Mouse (Mus musculus) G1E (cell line): Measurements from ENCODE around the gene Gm49450. TPM values are rescaled to one million over a fixed set of nuclear protein-coding genes. Genes with fewer than 3 reads are reported as not detected.
A peak's percentile ranks its signal among the peaks of the same experiment; 100 is the strongest.

Experiments used
- ATAC-seq: 2 replicates; pipeline ENCODE4 v1.8.0; 2016; ENCODE audit warnings: mild to moderate bottlenecking; ENCODE audit not compliant: insufficient number of reproducible peaks, poor library complexity, low FRiP score, severe bottlenecking; ENCODE audit errors: extremely low read depth
- DNase-seq: peaks from one replicate; pipeline ENCODE4 v3.0.0; 2012; ENCODE audit warnings: low spot score
- H3K27me3 ChIP-seq: 2 replicates; pipeline ENCODE4 v1.6.1; 2012; ENCODE audit warnings: mild to moderate bottlenecking, low read length, inconsistent platforms; ENCODE audit not compliant: insufficient read depth
- H3K36me3 ChIP-seq: replicated peaks from 2 replicates; pipeline ENCODE3; 2012; ENCODE audit warnings: mild to moderate bottlenecking, inconsistent platforms
- H3K4me1 ChIP-seq: 2 replicates; pipeline ENCODE4 v1.6.1; 2012; ENCODE audit warnings: low read depth, low read length, inconsistent platforms, mixed read lengths; ENCODE audit not compliant: insufficient read depth
- H3K4me3 ChIP-seq: 2 replicates; pipeline ENCODE4 v1.5.1; 2012; ENCODE audit warnings: low read depth, mild to moderate bottlenecking, inconsistent platforms, low read length, moderate library complexity, mixed read lengths
- H3K9me3 ChIP-seq: replicated peaks from 2 replicates; pipeline ENCODE4 v1.6.1; 2012; ENCODE audit warnings: inconsistent platforms
- CTCF ChIP-seq: IDR thresholded peaks from 2 replicates; pipeline ENCODE4 v1.5.1; 2012; ENCODE audit warnings: low read depth, low read length, inconsistent platforms, mixed read lengths
- GATA1 ChIP-seq: IDR thresholded peaks from 2 replicates; pipeline ENCODE4 v1.6.1; 2012; ENCODE audit warnings: borderline replicate concordance, low read length, inconsistent platforms, mixed read lengths
- GATA2 ChIP-seq: IDR thresholded peaks from 2 replicates; pipeline ENCODE4 v1.6.1; 2012; ENCODE audit warnings: low read depth, low read length, inconsistent platforms, borderline replicate concordance
- POLR2AphosphoS5 ChIP-seq: IDR thresholded peaks from 2 replicates; pipeline ENCODE4 v1.6.1; 2012; ENCODE audit warnings: low read depth, low read length, inconsistent platforms; ENCODE audit not compliant: insufficient replicate concordance
- TAL1 ChIP-seq: conservative IDR thresholded peaks from 2 replicates; pipeline ENCODE4 v1.6.1; 2012; ENCODE audit warnings: low read depth, low read length, inconsistent platforms, mixed read lengths
- polyA plus RNA-seq: library from polyadenylated mRNA; stranded (reverse); fragments of >175 nt; gene quantifications from 2 replicates; pipeline ENCODE4 v1.2.3, GENCODE M21; 2012
- total RNA-seq, 2 experiments: library from RNA; stranded (forward) in 1 of 2; stranded (reverse) in 1 of 2; fragments of 200-1000 nt in 1 of 2; fragments of >200 nt in 1 of 2; fragmentation: Nextera tagmentation in 1 of 2; gene quantifications; 2 replicates each; pipeline ENCODE4 v1.2.3; 2014 to 2017

The Gm49450 gene
- total and polyA plus RNA-seq, 3 experiments, result not detected

- TF ChIP-seq GATA1 (no peak), CTCF (no peak), GATA2 (no peak), POLR2AphosphoS5 (no peak), TAL1 (no peak)
- Histone ChIP-seq H3K27me3 (no peaks in the 10 kb centered on the region; the same call in 1 of the 2 replicates), H3K4me3 (no peak overlapping the region; the same call in 1 of the 2 replicates), H3K36me3 (no peaks in the 10 kb centered on the region), H3K4me1 (peaks cover 48% of the 10 kb centered on the region), H3K9me3 (no peaks in the 10 kb centered on the region)
- peak; percentile 32 for DNase-seq
- ATAC-seq, result no peak
These were observed 37.6 kb upstream of the Gm49450 start for GRCm38 (mm10) chr15:98990669-98991539.

DNA sequence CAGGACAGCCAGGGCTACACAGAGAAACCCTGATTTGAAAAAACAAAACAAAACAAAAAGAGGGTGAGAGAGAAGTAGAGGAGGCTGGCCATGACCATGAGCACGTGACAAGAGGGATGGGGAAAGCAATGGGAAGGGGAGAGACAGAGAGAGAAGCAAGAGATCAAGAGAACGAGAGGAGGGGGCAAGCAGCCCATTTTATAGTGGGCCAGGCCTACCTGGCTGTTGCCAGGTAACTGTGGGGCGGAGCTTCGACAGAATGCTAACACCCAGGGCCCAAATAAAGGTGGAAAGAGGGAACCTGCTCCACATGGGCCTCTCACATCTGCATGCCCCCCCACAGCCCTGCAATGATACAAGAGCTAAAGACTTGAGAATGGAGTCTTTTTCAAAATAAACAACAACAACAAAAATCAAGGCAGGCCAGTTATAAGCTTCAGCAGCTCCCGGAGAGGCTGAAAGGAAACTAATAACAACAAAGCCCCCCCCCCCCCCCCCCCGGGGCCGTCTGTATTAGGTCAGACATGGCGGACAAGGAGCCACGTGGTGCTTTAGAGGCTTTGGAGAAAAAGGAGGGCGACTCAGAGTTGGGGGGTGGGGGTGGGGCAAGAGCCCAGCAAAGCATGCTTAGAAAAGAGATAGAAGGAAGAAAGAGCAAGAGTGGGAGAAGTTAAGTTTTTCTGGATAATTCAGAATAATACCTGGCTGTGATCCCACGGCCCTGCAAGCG is 36.5 kb upstream of the Gm49450 start:
- Histone ChIP-seq H3K4me1 (peaks cover 55% of the 10 kb centered on the region), H3K27me3 (no peaks in the 10 kb centered on the region; the same call in 1 of the 2 replicates), H3K4me3 (no peak overlapping the region; the same call in 1 of the 2 replicates), H3K36me3 (no peaks in the 10 kb centered on the region), H3K9me3 (no peaks in the 10 kb centered on the region)
- ATAC-seq (no peak), DNase-seq (no peak)
- TF ChIP-seq POLR2AphosphoS5 (no peak), GATA2 (no peak), GATA1 (no peak), CTCF (no peak), TAL1 (no peak)

DNA sequence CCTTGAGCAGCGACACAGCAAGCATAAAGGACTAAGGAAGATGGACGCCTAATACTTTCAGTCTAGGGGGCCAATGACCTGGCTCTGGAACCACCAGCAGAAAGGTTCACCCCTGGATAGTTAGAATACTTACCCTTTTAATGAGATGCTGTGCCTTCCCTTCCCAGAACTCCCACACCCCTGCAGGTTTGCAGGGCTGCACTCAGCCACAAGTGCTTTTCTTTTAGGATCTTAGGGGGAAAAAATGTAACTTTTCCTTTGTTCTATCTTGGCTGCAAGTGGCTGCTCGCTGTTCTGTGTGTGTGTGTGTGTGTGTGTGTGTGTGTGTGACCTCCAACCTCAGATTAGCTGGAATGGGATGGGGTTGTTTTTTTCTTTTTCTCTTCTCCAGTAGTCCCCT is 35.4 kb upstream of the Gm49450 start:
- peaks cover 50% of the 10 kb centered on the region for H3K4me1 ChIP-seq
- H3K27me3 ChIP-seq, result no peaks in the 10 kb centered on the region; the same call in 1 of the 2 replicates
- no peak for DNase-seq
- no peaks in the 10 kb centered on the region for H3K9me3 ChIP-seq
- H3K4me3 ChIP-seq, result no peak overlapping the region
- TF ChIP-seq POLR2AphosphoS5, result no peak
- no peak for TF ChIP-seq GATA2
- no peak for TF ChIP-seq CTCF
- TF ChIP-seq GATA1, result no peak
- no peak for TF ChIP-seq TAL1
- no peaks in the 10 kb centered on the region for H3K36me3 ChIP-seq
- no peak for ATAC-seq

DNA sequence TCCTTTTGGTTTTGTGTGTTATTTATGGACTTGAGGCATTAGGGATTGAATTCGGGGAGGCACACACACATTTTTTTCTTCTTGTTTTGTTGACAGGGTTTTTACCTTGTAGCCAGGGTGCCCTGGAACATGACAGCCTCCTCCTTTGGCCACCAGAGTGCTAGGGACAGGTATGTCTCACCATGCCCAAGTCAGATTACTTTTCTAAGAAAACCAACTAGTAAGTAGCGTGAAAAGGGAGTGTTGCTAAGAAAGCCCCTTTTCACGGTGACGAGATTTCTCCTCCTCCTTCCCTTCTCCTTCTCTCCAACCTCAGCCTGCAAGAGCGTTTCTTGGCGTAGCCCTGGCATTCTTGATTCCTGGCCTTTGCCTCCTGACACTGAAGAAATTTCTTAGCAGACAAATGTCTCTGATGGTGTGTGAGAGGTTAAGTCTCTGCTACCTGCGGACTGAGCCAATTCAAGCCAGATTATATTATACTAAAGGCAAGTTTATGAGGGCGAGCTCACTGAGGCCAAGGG is 34.4 kb upstream of the Gm49450 start:
- DNase-seq (no peak), ATAC-seq (no peak)
- Histone ChIP-seq H3K4me1 (peaks cover 49% of the 10 kb centered on the region), H3K4me3 (no peak overlapping the region), H3K36me3 (no peaks in the 10 kb centered on the region), H3K9me3 (no peaks in the 10 kb centered on the region), H3K27me3 (no peaks in the 10 kb centered on the region; the same call in 1 of the 2 replicates)
- TF ChIP-seq TAL1 (no peak), GATA2 (no peak), POLR2AphosphoS5 (no peak), GATA1 (no peak), CTCF (no peak)

GRCm38 (mm10) chr15:98987077-98987630 is 33.8 kb upstream of the Gm49450 start:
- Histone ChIP-seq H3K27me3 (no peaks in the 10 kb centered on the region; the same call in none of the 2 replicates), H3K4me3 (no peak overlapping the region), H3K36me3 (no peaks in the 10 kb centered on the region), H3K9me3 (no peaks in the 10 kb centered on the region), H3K4me1 (peaks cover 43% of the 10 kb centered on the region)
- ATAC-seq (no peak), DNase-seq (no peak)
- TF ChIP-seq CTCF (no peak), GATA2 (no peak), GATA1 (no peak), POLR2AphosphoS5 (no peak), TAL1 (no peak)
